Mouse (Mus musculus) embryonic facial prominence, embryonic 14.5 days (tissue): ENCODE results near the gene Erf. TPM values are rescaled to one million over a fixed set of nuclear protein-coding genes. Genes with fewer than 3 reads are reported as not detected.

ENCODE experiments used
- ATAC-seq: fragments of 200-750 bp; cut with Nextera tagmentation; 2 replicates; pipeline ENCODE4 v1.8.0; 2017; ENCODE audit warnings: low read depth, moderate number of reproducible peaks, moderate TSS enrichment
- DNase-seq: peaks from one replicate; pipeline ENCODE4 v3.0.0-alpha.2; 2015; ENCODE audit warnings: low spot score
- H3K27ac ChIP-seq: fragments of 300-500 bp; sonication (generic); replicated peaks from 2 replicates; pipeline ENCODE4 v1.5.1; 2014; ENCODE audit warnings: low read depth, mild to moderate bottlenecking, low read length, moderate library complexity
- H3K27me3 ChIP-seq: fragments of 300-500 bp; sonication (generic); replicated peaks from 2 replicates; pipeline ENCODE4 v1.6.1; 2014; ENCODE audit warnings: low read length; ENCODE audit not compliant: control insufficient read depth, insufficient read depth
- H3K36me3 ChIP-seq: fragments of 300-500 bp; sonication (generic); 2 replicates; pipeline ENCODE4 v1.6.1; 2014; ENCODE audit warnings: low read length, mixed read lengths; ENCODE audit not compliant: control insufficient read depth, insufficient read depth
- H3K4me1 ChIP-seq: fragments of 300-500 bp; sonication (generic); 2 replicates; pipeline ENCODE4 v1.6.1; 2014; ENCODE audit warnings: antibody characterized with exemption, low read length; ENCODE audit not compliant: control insufficient read depth, insufficient read depth
- H3K4me2 ChIP-seq: fragments of 300-500 bp; sonication (generic); 2 replicates; pipeline ENCODE4 v1.6.1; 2014; ENCODE audit warnings: low read depth, mild to moderate bottlenecking, low read length, moderate library complexity, mixed read lengths
- H3K4me3 ChIP-seq: fragments of 300-500 bp; sonication (generic); 2 replicates; pipeline ENCODE4 v1.5.1; 2014; ENCODE audit warnings: low read depth, mild to moderate bottlenecking, low read length
- H3K9ac ChIP-seq: fragments of 300-500 bp; sonication (generic); 2 replicates; pipeline ENCODE4 v1.6.1; 2014; ENCODE audit warnings: low read depth, mild to moderate bottlenecking, low read length, moderate library complexity, mixed read lengths
- H3K9me3 ChIP-seq: fragments of 300-500 bp; sonication (generic); 2 replicates; pipeline ENCODE4 v1.6.1; 2016; ENCODE audit warnings: low read length; ENCODE audit not compliant: control insufficient read depth
- WGBS: fragments of 180-500 bp; shearing (Covaris S2); extraction: QIAGEN DNeasy Blood & Tissue Kit; methylation state at CpG from one replicate; pipeline ENCODE4 v1.1.7; 2014; 5-methylcytosine and 5-hydroxymethylcytosine counted together
- polyA plus RNA-seq: library from polyadenylated mRNA; unstranded; fragments of >200 nt; fragmentation: Nextera tagmentation; extraction: Ambion mirVana; gene quantifications from 2 replicates; pipeline ENCODE4 v1.2.1, GENCODE M21; 2014

Erf gene
- polyA plus RNA-seq, 1 experiment from 2014 or later: 26.0 TPM

DNA sequence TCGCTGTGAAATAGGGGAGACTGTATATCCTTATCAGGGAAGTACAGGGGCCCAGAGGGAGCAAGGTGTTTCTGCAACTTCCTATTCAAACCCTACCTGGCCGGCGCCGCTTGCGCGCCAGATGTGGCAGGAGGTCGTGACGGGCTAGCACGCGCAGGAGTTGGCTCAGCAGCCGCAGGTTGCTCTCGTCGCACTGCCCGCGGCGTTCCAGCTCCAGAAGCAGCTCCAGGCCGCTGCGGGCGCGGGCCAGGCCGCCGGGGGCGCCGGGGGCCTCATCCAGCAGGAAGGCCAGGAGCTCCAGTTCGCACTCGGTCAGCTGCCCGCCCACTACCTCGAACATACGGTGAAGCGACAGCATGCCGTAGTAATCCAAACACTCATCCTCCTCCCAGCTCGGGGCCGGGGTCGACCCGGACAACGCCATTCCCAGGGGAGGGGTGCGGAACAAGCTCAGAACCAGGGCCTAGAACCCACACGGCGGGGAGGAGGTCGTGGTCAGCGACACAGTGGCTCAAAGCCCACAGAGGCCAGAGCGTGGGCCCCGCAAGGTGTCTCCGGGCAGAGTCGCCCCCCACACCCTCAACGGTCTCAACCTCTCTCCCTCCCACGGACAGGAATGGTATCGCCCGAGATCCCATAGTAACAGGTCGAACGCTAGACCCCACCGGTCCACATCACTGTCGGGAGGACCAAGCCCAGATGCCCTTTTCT, 31.7 kb downstream of the Erf start:
- H3K4me3 ChIP-seq: peak overlapping the region; percentile 63
- no peaks in the 10 kb centered on the region for H3K9me3 ChIP-seq
- DNase-seq (peak; percentile 67), ATAC-seq (0 out of 2 replicates have a peak, but pooled peaks have one; percentile 8)
- peaks cover 13% of the 10 kb centered on the region for H3K4me1 ChIP-seq
- 0 out of 2 replicates have a peak overlapping the region, but pooled peaks have one; percentile 61 for H3K27ac ChIP-seq
- H3K4me2 ChIP-seq: peak overlapping the region; percentile 92
- no peaks in the 10 kb centered on the region for H3K27me3 ChIP-seq
- peaks cover 19% of the 10 kb centered on the region; the same call in 1 of the 2 replicates for H3K36me3 ChIP-seq
- 1% methylated on average over 39 of the region's 53 CpGs for WGBS
- peak overlapping the region; percentile 74 for H3K9ac ChIP-seq

GRCm38 (mm10) chr7:25217653-25218395, 32.7 kb downstream of the Erf start:
- no peak overlapping the region for H3K27ac ChIP-seq
- H3K4me3 ChIP-seq: peak overlapping the region; percentile 63; the same call in 1 of the 2 replicates
- ATAC-seq (no peak), DNase-seq (no peak)
- WGBS: 62% methylated on average over 8 of the region's 12 CpGs
- H3K9ac ChIP-seq: 0 out of 2 replicates have a peak overlapping the region, but pooled peaks have one; percentile 25
- peaks cover 12% of the 10 kb centered on the region; the same call in 1 of the 2 replicates for H3K36me3 ChIP-seq
- H3K4me1 ChIP-seq: peaks cover 13% of the 10 kb centered on the region
- peak overlapping the region; percentile 92 for H3K4me2 ChIP-seq
- H3K27me3 ChIP-seq: no peaks in the 10 kb centered on the region
- H3K9me3 ChIP-seq: no peaks in the 10 kb centered on the region

- Histone ChIP-seq H3K36me3 (peaks cover 24% of the 10 kb centered on the region; the same call in 1 of the 2 replicates), H3K4me1 (no peaks in the 10 kb centered on the region; the same call in 1 of the 2 replicates), H3K4me3 (no peak overlapping the region), H3K9me3 (no peaks in the 10 kb centered on the region), H3K4me2 (no peak overlapping the region), H3K27ac (no peak overlapping the region), H3K27me3 (no peaks in the 10 kb centered on the region), H3K9ac (no peak overlapping the region)
- DNase-seq: no peak
- WGBS: 83% methylated on average over 2 of the region's 2 CpGs
- no peak for ATAC-seq
Observed at GRCm38 (mm10) chr7:25214172-25214571, 36.4 kb downstream of the Erf start.

DNA sequence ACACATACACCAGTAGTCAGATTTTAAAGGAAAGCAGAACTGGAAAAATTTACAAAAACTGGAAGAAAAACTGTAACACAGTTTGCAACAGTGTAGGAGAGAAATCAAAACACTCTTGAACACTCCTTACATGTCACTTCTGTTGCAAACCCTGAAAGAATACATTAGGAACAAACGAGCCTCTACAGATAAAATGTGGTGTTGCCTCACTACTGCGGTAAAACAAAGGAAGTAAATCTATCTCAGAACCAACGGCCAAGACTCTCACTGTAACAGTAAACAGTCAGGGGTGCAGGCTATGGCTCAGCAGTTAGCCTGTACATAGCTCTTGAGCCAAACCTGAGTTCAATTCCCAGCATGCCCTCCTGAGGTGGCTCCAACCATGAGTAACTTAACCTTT, 37.5 kb downstream of the Erf start:
- Histone ChIP-seq H3K36me3 (peaks cover 34% of the 10 kb centered on the region; the same call in 1 of the 2 replicates), H3K27ac (no peak overlapping the region), H3K4me3 (no peak overlapping the region), H3K4me1 (no peaks in the 10 kb centered on the region), H3K4me2 (no peak overlapping the region), H3K9ac (no peak overlapping the region), H3K9me3 (no peaks in the 10 kb centered on the region), H3K27me3 (no peaks in the 10 kb centered on the region)
- ATAC-seq: no peak
- WGBS: 82% methylated on average over 3 of the region's 3 CpGs
- DNase-seq: no peak

GRCm38 (mm10) chr7:25210482-25210881, 40.1 kb downstream of the Erf start:
- peaks cover 39% of the 10 kb centered on the region; the same call in 1 of the 2 replicates for H3K36me3 ChIP-seq
- no peak for ATAC-seq

GRCm38 (mm10) chr7:25209161-25209622, 41.4 kb downstream of the Erf start:
- DNase-seq (peak; percentile 9), ATAC-seq (no peak)
- Histone ChIP-seq H3K4me2 (no peak overlapping the region), H3K36me3 (peaks cover 29% of the 10 kb centered on the region; the same call in 1 of the 2 replicates), H3K9ac (no peak overlapping the region), H3K27ac (no peak overlapping the region), H3K4me3 (no peak overlapping the region), H3K9me3 (no peaks in the 10 kb centered on the region), H3K27me3 (no peaks in the 10 kb centered on the region), H3K4me1 (no peaks in the 10 kb centered on the region)
- 60% methylated on average over 3 of the region's 3 CpGs for WGBS

More at GRCm38 (mm10) chr7:25210482-25210881, 40.1 kb downstream of the Erf start:
- no peak overlapping the region for H3K4me3 ChIP-seq
- H3K4me2 ChIP-seq: no peak overlapping the region
- H3K4me1 ChIP-seq: no peaks in the 10 kb centered on the region
- DNase-seq: no peak
- H3K9ac ChIP-seq: no peak overlapping the region
- no peak overlapping the region for H3K27ac ChIP-seq
- H3K9me3 ChIP-seq: no peaks in the 10 kb centered on the region
- H3K27me3 ChIP-seq: no peaks in the 10 kb centered on the region
- WGBS: 84% methylated on average over 4 of the region's 4 CpGs

GRCm38 (mm10) chr7:25206094-25206830, 44.3 kb downstream of the Erf start:
- no peaks in the 10 kb centered on the region for H3K9me3 ChIP-seq
- no peaks in the 10 kb centered on the region for H3K27me3 ChIP-seq
- no peak overlapping the region for H3K27ac ChIP-seq
- H3K36me3 ChIP-seq: peaks cover 51% of the 10 kb centered on the region; the same call in 1 of the 2 replicates
- no peak overlapping the region for H3K4me3 ChIP-seq
- no peak for DNase-seq
- ATAC-seq: no peak
- no peak overlapping the region for H3K9ac ChIP-seq
- H3K4me2 ChIP-seq: no peak overlapping the region
- H3K4me1 ChIP-seq: no peaks in the 10 kb centered on the region
- 87% methylated on average over 16 of the region's 16 CpGs for WGBS
